ENCODE assay signal across 10 mouse cellular contexts in the genomic region with DNA sequence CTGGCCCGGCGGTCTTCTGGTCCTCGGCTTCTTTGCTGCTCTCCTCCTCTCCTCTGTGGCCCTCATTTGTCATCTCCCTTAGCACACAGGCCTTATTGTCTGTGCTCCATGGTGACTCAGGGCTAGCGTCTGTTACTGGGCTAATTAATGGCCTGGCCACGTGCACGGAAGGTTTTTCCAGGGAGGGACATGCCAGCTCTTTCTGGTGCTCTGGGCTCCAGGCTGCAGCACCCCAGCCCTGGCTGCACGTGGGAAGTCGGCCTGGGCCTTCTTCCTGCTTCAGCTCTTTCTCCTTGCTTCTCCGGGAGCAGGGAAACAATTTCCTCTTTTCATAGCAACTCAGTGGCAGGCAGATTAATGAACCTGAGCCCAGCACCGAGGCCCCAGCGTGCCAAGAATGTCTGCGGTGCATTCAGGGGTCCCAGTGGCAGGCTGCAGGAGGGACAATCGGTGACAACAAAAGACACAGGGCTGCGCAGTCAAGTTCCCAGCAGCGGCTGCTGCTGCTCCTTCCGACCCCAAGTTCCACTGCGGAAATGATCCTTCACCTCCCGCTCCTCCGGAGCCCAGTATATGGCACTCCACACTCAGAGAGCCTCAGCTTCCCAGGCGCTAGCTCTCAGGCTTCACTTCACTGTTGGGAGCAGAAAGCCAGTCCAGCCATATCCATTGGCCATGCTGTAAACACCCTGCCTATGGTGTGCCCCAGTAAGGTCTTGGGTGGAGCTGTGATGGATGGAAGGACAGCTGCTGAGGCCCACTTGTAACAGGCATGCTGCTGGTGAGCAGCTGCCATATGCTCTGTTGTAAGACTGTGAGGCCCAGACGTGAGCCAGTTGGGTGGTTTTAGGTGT.
DNase-seq lines count a peak whose midpoint lies in the region; ATAC-seq lines count a peak whose summit lies in the region.
"Had no signal": no experiment of that assay in that cellular context is flagged by ENCODE, and none has a peak within 500 bp of the region (broad histone marks: within the 10 kb centered on the region; RNA-seq: fewer than 3 reads in every experiment).

No protein-coding gene starts in this region.

- no peaks in the 10 kb centered on the region for H3K36me3 ChIP-seq in embryonic facial prominence, embryonic 11.5 days (replicated peaks; ENCODE audit: control insufficient read depth, insufficient read depth, low read depth, low read length)
- H3K36me3 ChIP-seq in hindbrain, embryonic 13.5 days, result 0 out of 2 replicates have a peak, but pooled peaks cover 2% of the 10 kb centered on the region
- no peaks in the 10 kb centered on the region for H3K36me3 ChIP-seq in midbrain, embryonic 16.5 days (ENCODE audit: control insufficient read depth, insufficient read depth, low read length)
- H3K36me3 ChIP-seq: liver, embryonic 13.5 days had no signal

- no peaks in the 10 kb centered on the region for H3K9me3 ChIP-seq in embryonic facial prominence, embryonic 11.5 days (replicated peaks; ENCODE audit: control insufficient read depth, low read length)
- H3K9me3 ChIP-seq in hindbrain, embryonic 13.5 days, result 0 out of 2 replicates have a peak, but pooled peaks cover 14% of the 10 kb centered on the region
- H3K9me3 ChIP-seq in midbrain, embryonic 16.5 days (replicated peaks; ENCODE audit: control insufficient read depth, low read length, poor library complexity, severe bottlenecking), result 0 out of 2 replicates have a peak, but pooled peaks cover 2% of the 10 kb centered on the region
- H3K9me3 ChIP-seq: liver, embryonic 13.5 days had no signal

- no peak overlapping the region for H3K4me2 ChIP-seq in embryonic facial prominence, embryonic 11.5 days (ENCODE audit: low read depth, low read length)
- peak overlapping the region; percentile 27 for H3K4me2 ChIP-seq in hindbrain, embryonic 13.5 days
- H3K4me2 ChIP-seq in midbrain, embryonic 16.5 days (ENCODE audit: low read length), result no peak overlapping the region
- H3K4me2 ChIP-seq: liver, embryonic 13.5 days had no signal

- no peak overlapping the region for H3K4me3 ChIP-seq in embryonic facial prominence, embryonic 11.5 days (ENCODE audit: low read depth, low read length)
- H3K4me3 ChIP-seq in hindbrain, embryonic 13.5 days, result no peak overlapping the region
- no peak overlapping the region for H3K4me3 ChIP-seq in midbrain, embryonic 16.5 days (ENCODE audit: low read depth, low read length)
- H3K4me3 ChIP-seq: liver, embryonic 13.5 days had no signal

- peak overlapping the region; percentile 74 for H3K27ac ChIP-seq in embryonic facial prominence, embryonic 11.5 days (replicated peaks; ENCODE audit: low read depth, low read length)
- peak overlapping the region; percentile 82 for H3K27ac ChIP-seq in hindbrain, embryonic 13.5 days
- peak overlapping the region; percentile 72 for H3K27ac ChIP-seq in midbrain, embryonic 16.5 days (ENCODE audit: low read length)
- H3K27ac ChIP-seq: liver, embryonic 13.5 days had no signal

- WGBS in embryonic facial prominence, embryonic 11.5 days, result 19% methylated on average over 21 of the region's 21 CpGs
- 10% methylated on average over 21 of the region's 21 CpGs for WGBS in hindbrain, embryonic 13.5 days
- WGBS in midbrain, embryonic 16.5 days, result 8% methylated on average over 21 of the region's 21 CpGs

- DNase-seq in lung, postnatal 10 days, result peak; percentile 16
- no peak for DNase-seq in lung, postnatal 14 days
- peak; percentile 49 for DNase-seq in embryonic facial prominence, embryonic 11.5 days (ENCODE audit: low spot score)
- DNase-seq in layer of hippocampus, postnatal 25 days (ENCODE audit: extremely low spot score in 1 of 2, low spot score in 1 of 2), result peak; percentile 18 to 21
- DNase-seq: liver, embryonic 13.5 days had no signal

- ATAC-seq in embryonic facial prominence, embryonic 11.5 days (replicated peaks; ENCODE audit: insufficient number of reproducible peaks, low FRiP score, low TSS enrichment, low read depth), result peak; percentile 72
- ATAC-seq in hindbrain, embryonic 13.5 days (ENCODE audit: low FRiP score), result peak; percentile 93
- ATAC-seq in midbrain, embryonic 16.5 days, result peak; percentile 96
- no peak for ATAC-seq in erythroid progenitor cell, adult 5-6 weeks (replicated peaks; ENCODE audit: low FRiP score, poor library complexity, severe bottlenecking)
- no peak for ATAC-seq in megakaryocyte, adult 5-6 weeks (ENCODE audit: poor library complexity, severe bottlenecking)
- ATAC-seq: Patski had no signal

- H3K9ac ChIP-seq in embryonic facial prominence, embryonic 11.5 days (replicated peaks; ENCODE audit: low read length), result peak overlapping the region; percentile 47
- H3K9ac ChIP-seq in hindbrain, embryonic 13.5 days, result peak overlapping the region; percentile 56; the same call in 1 of the 2 replicates
- no peak overlapping the region; the same call in 1 of the 2 replicates for H3K9ac ChIP-seq in midbrain, embryonic 16.5 days (ENCODE audit: low read depth, low read length)
- H3K9ac ChIP-seq: liver, embryonic 13.5 days had no signal

- H3K4me1 ChIP-seq in embryonic facial prominence, embryonic 11.5 days (ENCODE audit: control insufficient read depth, insufficient read depth, low read length), result peaks cover 5% of the 10 kb centered on the region
- H3K4me1 ChIP-seq in hindbrain, embryonic 13.5 days (replicated peaks), result peaks cover 15% of the 10 kb centered on the region
- H3K4me1 ChIP-seq in midbrain, embryonic 16.5 days (ENCODE audit: control insufficient read depth, insufficient read depth, low read length), result peaks cover 8% of the 10 kb centered on the region; the same call in 1 of the 2 replicates
- H3K4me1 ChIP-seq: liver, embryonic 13.5 days had no signal

- no peaks in the 10 kb centered on the region for H3K27me3 ChIP-seq in embryonic facial prominence, embryonic 11.5 days (ENCODE audit: control insufficient read depth, insufficient read depth, low read length)
- H3K27me3 ChIP-seq in hindbrain, embryonic 13.5 days, result no peaks in the 10 kb centered on the region
- no peaks in the 10 kb centered on the region for H3K27me3 ChIP-seq in midbrain, embryonic 16.5 days (ENCODE audit: control insufficient read depth, insufficient read depth, low read depth, low read length)
- H3K27me3 ChIP-seq: liver, embryonic 13.5 days; Patski had no signal

Comparison
In these comparisons a context has a peak if more than half of its experiments do, and no peak if none do; other contexts are left out.
1. ATAC-seq: peak in embryonic facial prominence, embryonic 11.5 days (single experiment), hindbrain, embryonic 13.5 days (single experiment) and midbrain, embryonic 16.5 days (single experiment); none in erythroid progenitor cell, adult 5-6 weeks (single experiment) and megakaryocyte, adult 5-6 weeks (single experiment).
2. Peak in every context shown above with its lines, with median percentiles within 50 percentile points of each other: H3K27ac ChIP-seq.